Mouse (Mus musculus) granulocyte monocyte progenitor cell, adult 5-6 weeks (primary cell): ENCODE results near the gene Snx10. TPM values are rescaled to one million over a fixed set of nuclear protein-coding genes. Genes with fewer than 3 reads are reported as not detected.

Experiments
- ATAC-seq: replicated peaks from 2 replicates; pipeline ENCODE4 v1.8.0; 2016; ENCODE audit warnings: mild to moderate bottlenecking, moderate TSS enrichment, inconsistent platforms; ENCODE audit not compliant: poor library complexity, severe bottlenecking
- total RNA-seq, 2 experiments: library from RNA; stranded (forward) in 1 of 2; stranded (reverse) in 1 of 2; fragments of 200-712, 200-1000 nt in 1 of 2; fragments of >200 nt in 1 of 2; fragmentation: Nextera tagmentation in 1 of 2; gene quantifications; 2 replicates each; pipeline ENCODE4 v1.2.3; 2014 to 2017

Gene Snx10
- total RNA-seq, 2 experiments from 2014 or later: 57.2 to 58.4 TPM

DNA sequence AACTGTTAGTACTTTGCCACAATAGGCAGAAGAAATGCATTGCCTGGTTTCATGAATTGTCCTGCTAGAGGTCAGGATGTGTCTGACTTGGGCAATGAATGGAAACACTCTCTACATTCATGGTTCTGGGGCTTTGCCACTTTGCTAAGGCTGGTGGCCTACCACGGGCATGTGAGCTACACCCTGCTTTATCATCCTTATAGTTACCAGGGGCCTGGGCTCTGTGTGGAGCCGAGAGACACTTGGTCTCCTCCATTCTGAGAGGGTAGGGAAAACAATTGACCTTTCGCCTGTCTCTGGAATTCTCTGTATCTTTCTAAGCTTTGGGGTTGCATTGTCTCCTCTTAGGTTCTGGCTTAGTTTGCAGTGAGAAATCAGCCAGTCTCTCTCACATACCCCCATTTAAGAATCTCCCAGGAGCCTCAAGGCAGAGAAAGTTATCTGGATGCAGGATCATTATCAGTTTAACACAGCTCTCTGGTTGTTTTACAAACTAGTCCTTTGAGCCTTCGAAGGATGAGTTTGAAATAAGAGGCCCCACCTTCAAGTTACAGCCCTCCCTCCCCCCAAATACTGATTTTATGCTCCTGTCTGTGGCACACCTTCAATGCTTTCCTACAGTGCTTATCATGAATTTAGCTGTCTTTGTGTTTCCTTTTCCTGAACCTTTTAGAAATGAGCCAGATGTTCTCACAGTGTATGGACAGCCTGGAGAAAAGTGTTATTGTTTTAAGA, 109.4 kb downstream of the Snx10 start:
- no peak for ATAC-seq

GRCm38 (mm10) chr6:51633663-51634362, 110.1 kb downstream of the Snx10 start:
- ATAC-seq: no peak

- ATAC-seq: peak; percentile 96
Measured at GRCm38 (mm10) chr6:51636019-51636568, 112.4 kb downstream of the Snx10 start.

Other genes starting within 250 kb of the Snx10 start
- gene Nfe2l3, start 91.2 kb upstream of the Snx10 start, total RNA-seq (2014; fragmentation: Nextera tagmentation): not detected in 2 replicates
- gene Nfe2l3, start 91.2 kb upstream of the Snx10 start, total RNA-seq (2017): 0.73 TPM in 1 of 2 replicates, not detected in the other
- gene Hnrnpa2b1, start 54.0 kb upstream of the Snx10 start, total RNA-seq (2014; fragmentation: Nextera tagmentation): 1,481 and 1,500 TPM in 2 replicates
- 1,312 and 1,646 TPM in 2 replicates for gene Hnrnpa2b1, start 54.0 kb upstream of the Snx10 start, total RNA-seq (2017)
- 259 and 278 TPM in 2 replicates for gene Cbx3, start 53.5 kb upstream of the Snx10 start, total RNA-seq (2014; fragmentation: Nextera tagmentation)
- gene Cbx3, start 53.5 kb upstream of the Snx10 start, total RNA-seq (2017): 377 and 496 TPM in 2 replicates